Mouse (Mus musculus): Measurements from ENCODE around the gene Pik3r3.

Pik3r3 gene

GRCm38 (mm10) chr4:116220071-116220650 lies 1.3 kb upstream of the Pik3r3 start:
- peak; percentile 68 for DNase-seq (ENCODE audit: low spot score)

- DNase-seq (ENCODE audit: low spot score): no peak
Observed at GRCm38 (mm10) chr4:116220780-116221139, 658 bp upstream of the Pik3r3 start.

- peak; percentile 70 for DNase-seq (ENCODE audit: low spot score)
Observed at GRCm38 (mm10) chr4:116221996-116222842, 801 bp downstream of the Pik3r3 start.

GRCm38 (mm10) chr4:116222843-116223119 lies 1.4 kb downstream of the Pik3r3 start:
- DNase-seq (ENCODE audit: low spot score): no peak

GRCm38 (mm10) chr4:116243377-116243776 lies 22.0 kb downstream of the Pik3r3 start:
- no peak for DNase-seq (ENCODE audit: low spot score)

- DNase-seq (ENCODE audit: low spot score): no peak
Observed at GRCm38 (mm10) chr4:116244240-116244639, 22.8 kb downstream of the Pik3r3 start.

- DNase-seq (ENCODE audit: low spot score): peak; percentile 49
Observed at GRCm38 (mm10) chr4:116245926-116246325, 24.5 kb downstream of the Pik3r3 start.

GRCm38 (mm10) chr4:116249986-116250385 lies 28.6 kb downstream of the Pik3r3 start:
- DNase-seq (ENCODE audit: low spot score): no peak

GRCm38 (mm10) chr4:116268220-116268619 lies 46.8 kb downstream of the Pik3r3 start:
- DNase-seq (ENCODE audit: low spot score): no peak

GRCm38 (mm10) chr4:116282211-116282610 lies 60.8 kb downstream of the Pik3r3 start:
- DNase-seq (ENCODE audit: low spot score): peak; percentile 11

GRCm38 (mm10) chr4:116291561-116291960 lies 70.1 kb downstream of the Pik3r3 start:
- DNase-seq (ENCODE audit: low spot score): no peak

GRCm38 (mm10) chr4:116293296-116293695 lies 71.9 kb downstream of the Pik3r3 start:
- peak; percentile 3 for DNase-seq (ENCODE audit: low spot score)

GRCm38 (mm10) chr4:116300878-116301355 lies 79.5 kb downstream of the Pik3r3 start:
- no peak for DNase-seq (ENCODE audit: low spot score)

- DNase-seq (ENCODE audit: low spot score): no peak
Observed at GRCm38 (mm10) chr4:116304551-116304950, 83.1 kb downstream of the Pik3r3 start.

GRCm38 (mm10) chr4:116317575-116317974 lies 96.2 kb downstream of the Pik3r3 start:
- no peak for DNase-seq (ENCODE audit: low spot score)

- no peak for DNase-seq (ENCODE audit: low spot score)
Observed at GRCm38 (mm10) chr4:116322127-116322526, 100.7 kb downstream of the Pik3r3 start.

GRCm38 (mm10) chr4:116329256-116329655 lies 107.8 kb downstream of the Pik3r3 start:
- DNase-seq (ENCODE audit: low spot score): no peak

GRCm38 (mm10) chr4:116336294-116336693 lies 114.9 kb downstream of the Pik3r3 start:
- no peak for DNase-seq (ENCODE audit: low spot score)

GRCm38 (mm10) chr4:116342119-116342518 lies 120.7 kb downstream of the Pik3r3 start:
- peak; percentile 79 for DNase-seq (ENCODE audit: low spot score)

- no peak for DNase-seq (ENCODE audit: low spot score)
Observed at GRCm38 (mm10) chr4:116352496-116352895, 131.1 kb downstream of the Pik3r3 start.
